Mouse (Mus musculus) C2C12 (cell line): ENCODE results near the gene Ubxn11.

Experiments
- CTCF ChIP-seq: IDR thresholded peaks from one replicate; pipeline ENCODE4 v1.5.1; 2011; ENCODE audit not compliant: control insufficient read depth, insufficient read depth, insufficient read length
- FOSL1 ChIP-seq: IDR thresholded peaks from one replicate; pipeline ENCODE4 v1.8.0; 2011; ENCODE audit warnings: mild to moderate bottlenecking, low read length; ENCODE audit not compliant: poor library complexity, insufficient read depth, severe bottlenecking
- MAX ChIP-seq: IDR thresholded peaks from one replicate; pipeline ENCODE4 v1.6.1; 2011; ENCODE audit warnings: mild to moderate bottlenecking, control low read depth
- MYOD1 ChIP-seq: IDR thresholded peaks from one replicate; pipeline ENCODE4 v1.6.1; 2011; ENCODE audit warnings: low read depth; ENCODE audit not compliant: control insufficient read depth, insufficient read length
- USF1 ChIP-seq: IDR thresholded peaks from one replicate; pipeline ENCODE4 v1.6.1; 2011; ENCODE audit warnings: low read depth, mild to moderate bottlenecking, control low read depth, moderate library complexity

- TF ChIP-seq CTCF (no peak), FOSL1 (no peak), USF1 (no peak), MAX (no peak), MYOD1 (no peak)
These were observed 24.1 kb downstream of the Ubxn11 start for GRCm38 (mm10) chr4:134126300-134127120.
